Mouse (Mus musculus): ENCODE data around the gene Eif4e2. TPM values are rescaled to one million over a fixed set of nuclear protein-coding genes. Genes with fewer than 3 reads are reported as not detected.

The Eif4e2 gene
- total RNA-seq, 2 experiments from 2014 or later: 56.9 to 59.4 TPM

Other genes starting within 250 kb of the Eif4e2 start
- gene Alppl2, start 124.0 kb upstream of the Eif4e2 start, total RNA-seq (2021): not detected
- gene Alpi, start 112.3 kb upstream of the Eif4e2 start, total RNA-seq (2021): not detected
- not detected for gene Akp3, start 88.9 kb upstream of the Eif4e2 start, total RNA-seq (2021)
- 1 to 10 TPM; 1.9 to 3.2 TPM for gene Ecel1, start 57.4 kb upstream of the Eif4e2 start, total RNA-seq (2021)
- under 1 TPM in 1 of 2 experiments, not detected in 1; 0.15 TPM for gene Prss56, start 30.6 kb upstream of the Eif4e2 start, total RNA-seq (2021)
- gene Chrnd, start 23.3 kb upstream of the Eif4e2 start, total RNA-seq (2021): not detected
- gene Chrng, start 9.3 kb upstream of the Eif4e2 start, total RNA-seq (2021): not detected
- 10 to 100 TPM; 19.1 to 20.0 TPM for gene Efhd1, start 50.4 kb downstream of the Eif4e2 start, total RNA-seq (2021)
- gene Gigyf2, start 113.1 kb downstream of the Eif4e2 start, total RNA-seq (2021): 100 to 1,000 TPM; 136 to 137 TPM
- 1 to 10 TPM in 1 of 2 experiments, under 1 TPM in 1; 0.86 to 2.7 TPM for gene Kcnj13, start 180.8 kb downstream of the Eif4e2 start, total RNA-seq (2021)